In the genomic region with DNA sequence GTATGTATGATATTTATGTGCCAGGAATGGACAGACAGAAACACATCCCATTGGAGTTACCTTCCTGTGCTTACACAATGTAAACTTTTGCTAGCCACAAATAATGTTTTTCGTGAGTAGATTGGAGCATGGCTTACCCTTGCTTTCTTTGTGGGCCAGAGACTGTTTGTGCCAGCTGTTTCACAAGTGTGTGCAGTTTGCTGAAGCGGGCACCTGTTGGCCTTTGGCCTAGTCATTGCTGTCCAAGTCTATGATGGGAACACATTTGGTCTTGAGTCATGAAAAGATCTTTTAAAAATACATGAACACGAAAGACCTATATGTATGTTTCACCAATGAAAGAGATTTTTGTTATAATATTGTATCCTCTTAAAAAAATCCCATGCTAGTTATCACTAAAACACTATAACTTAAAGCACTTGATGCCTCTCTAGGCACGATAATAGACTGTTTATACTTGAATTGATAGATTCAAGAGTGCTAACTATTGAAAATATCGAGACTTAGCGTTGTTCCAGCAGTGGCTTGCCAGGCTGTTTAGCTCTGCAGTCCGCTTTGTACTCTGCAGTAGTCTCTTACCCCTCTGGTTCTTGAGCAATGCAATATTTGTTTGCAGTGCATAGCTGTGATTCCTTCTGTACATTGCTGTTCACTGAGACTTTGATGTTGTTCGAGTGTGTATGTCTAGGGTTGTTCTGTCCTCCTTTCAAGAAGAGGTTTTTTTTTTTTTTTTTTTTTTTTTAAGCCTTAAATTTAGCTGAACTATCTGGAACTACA, we compare ENCODE assay signal across 18 mouse cellular contexts. TPM values are rescaled to one million over a fixed set of nuclear protein-coding genes. Genes with fewer than 3 reads are reported as not detected.
DNase-seq lines count a peak whose midpoint lies in the region; ATAC-seq and TF ChIP-seq lines count a peak whose summit lies in the region.
"Had no signal": no experiment of that assay in that cellular context is flagged by ENCODE, and none has a peak within 500 bp of the region (broad histone marks: within the 10 kb centered on the region; RNA-seq: fewer than 3 reads in every experiment).

No protein-coding gene starts in this region.

- H3K4me2 ChIP-seq in liver, embryonic 12.5 days, result no peak overlapping the region
- H3K4me2 ChIP-seq in lung, postnatal 0 days (replicated peaks; ENCODE audit: low read depth, low read length), result no peak overlapping the region
- H3K4me2 ChIP-seq: embryonic facial prominence, embryonic 12.5 days; forebrain, embryonic 12.5 days; heart, embryonic 12.5 days; hindbrain, embryonic 14.5 days; intestine, embryonic 15.5 days had no signal

- H3K27me3 ChIP-seq in liver, adult 2 months (ENCODE audit: control insufficient read depth, insufficient read depth, low read length), result no peaks in the 10 kb centered on the region
- H3K27me3 ChIP-seq in liver, embryonic 12.5 days (replicated peaks), result no peaks in the 10 kb centered on the region
- no peaks in the 10 kb centered on the region for H3K27me3 ChIP-seq in lung, postnatal 0 days (replicated peaks; ENCODE audit: insufficient read depth, low read length)
- H3K27me3 ChIP-seq: embryonic facial prominence, embryonic 12.5 days; forebrain, embryonic 12.5 days; heart, embryonic 12.5 days; intestine, embryonic 15.5 days had no signal

- H3K27ac ChIP-seq in liver, adult 2 months (replicated peaks; ENCODE audit: insufficient read depth, low read depth, low read length), result peak overlapping the region; percentile 53; the same call in 1 of the 2 replicates
- H3K27ac ChIP-seq in liver, embryonic 12.5 days, result no peak overlapping the region
- H3K27ac ChIP-seq in lung, postnatal 0 days (ENCODE audit: low read length), result no peak overlapping the region
- H3K27ac ChIP-seq: embryonic facial prominence, embryonic 12.5 days; forebrain, embryonic 12.5 days; hindbrain, embryonic 10.5 days; hindbrain, embryonic 14.5 days; intestine, embryonic 15.5 days had no signal

- H3K9ac ChIP-seq in liver, adult 2 months (ENCODE audit: low read depth, low read length), result no peak overlapping the region
- no peak overlapping the region for H3K9ac ChIP-seq in liver, embryonic 12.5 days
- no peak overlapping the region for H3K9ac ChIP-seq in lung, postnatal 0 days (replicated peaks; ENCODE audit: low read depth)
- H3K9ac ChIP-seq: embryonic facial prominence, embryonic 12.5 days; forebrain, embryonic 12.5 days; heart, embryonic 12.5 days; hindbrain, embryonic 14.5 days; intestine, embryonic 15.5 days had no signal

- no peak for TF ChIP-seq POLR2A in liver, adult 2 months (IDR thresholded peaks at IDR 0.05; ENCODE audit: extremely low read depth, insufficient read depth, low read length)

- ATAC-seq in liver, embryonic 12.5 days, result no peak
- ATAC-seq in lung, postnatal 0 days, result peak; percentile 91
- ATAC-seq: forebrain, embryonic 16.5 days; intestine, embryonic 15.5 days had no signal

- peak; percentile 15 to 35 for DNase-seq in adrenal gland, postnatal 36 days
- DNase-seq in adrenal gland, adult 8-10 months, result no peak
- DNase-seq in liver, adult 2 months (ENCODE audit: extremely low read depth, low read depth, low spot score), result peak; percentile 91
- peak; percentile 55 for DNase-seq in lung, postnatal 0 days (ENCODE audit: low spot score)
- DNase-seq in lung, adult 18-20 months, result no peak
- no peak for DNase-seq in cerebellum, postnatal 14 days
- DNase-seq: cerebellum, adult 2 months; cerebellum, postnatal 10 days; embryo, embryonic 11 days; gastrocnemius, postnatal 14 days had no signal

- H3K4me1 ChIP-seq in liver, adult 2 months (ENCODE audit: control insufficient read depth, insufficient read depth, low read length), result peaks cover 28% of the 10 kb centered on the region
- H3K4me1 ChIP-seq in liver, embryonic 12.5 days, result peaks cover 25% of the 10 kb centered on the region
- H3K4me1 ChIP-seq in lung, postnatal 0 days (ENCODE audit: insufficient read depth, low read depth, low read length), result peaks cover 14% of the 10 kb centered on the region
- H3K4me1 ChIP-seq: embryonic facial prominence, embryonic 12.5 days had no signal

- no peak overlapping the region for H3K4me3 ChIP-seq in liver, adult 2 months (ENCODE audit: insufficient read depth, low read depth, low read length)
- no peak overlapping the region for H3K4me3 ChIP-seq in liver, embryonic 12.5 days
- H3K4me3 ChIP-seq in lung, postnatal 0 days (ENCODE audit: low read depth, low read length), result no peak overlapping the region
- H3K4me3 ChIP-seq: embryonic facial prominence, embryonic 12.5 days; forebrain, embryonic 12.5 days; heart, embryonic 12.5 days; hindbrain, embryonic 10.5 days; intestine, embryonic 15.5 days had no signal

- 0 out of 2 replicates have a peak, but pooled peaks have one; percentile 43 for TF ChIP-seq EP300 in lung, postnatal 0 days (IDR thresholded peaks at IDR 0.05)

- H3K79me2 ChIP-seq in liver, adult 2 months (ENCODE audit: control insufficient read depth, insufficient read depth, low read length), result peaks cover 43% of the 10 kb centered on the region

- no peaks in the 10 kb centered on the region for H3K36me3 ChIP-seq in liver, adult 2 months (ENCODE audit: control insufficient read depth, insufficient read depth, low read length)
- H3K36me3 ChIP-seq in liver, embryonic 12.5 days, result 0 out of 2 replicates have a peak, but pooled peaks cover 5% of the 10 kb centered on the region
- no peaks in the 10 kb centered on the region for H3K36me3 ChIP-seq in lung, postnatal 0 days (ENCODE audit: insufficient read depth, low read length)
- H3K36me3 ChIP-seq: embryonic facial prominence, embryonic 12.5 days; intestine, embryonic 15.5 days had no signal

- H3K9me3 ChIP-seq in liver, embryonic 12.5 days (replicated peaks), result no peaks in the 10 kb centered on the region
- no peaks in the 10 kb centered on the region for H3K9me3 ChIP-seq in lung, postnatal 0 days (ENCODE audit: low read length)
- H3K9me3 ChIP-seq: embryonic facial prominence, embryonic 12.5 days; forebrain, embryonic 12.5 days; intestine, embryonic 15.5 days had no signal

- TF ChIP-seq CTCF in liver, adult 2 months (IDR thresholded peaks at IDR 0.05; ENCODE audit: low read depth, low read length), result no peak
- TF ChIP-seq CTCF in lung, postnatal 0 days (IDR thresholded peaks at IDR 0.05), result no peak

- 28% methylated on average over 8 of the region's 8 CpGs for WGBS in liver, adult 2 months
- 79% methylated on average over 8 of the region's 8 CpGs for WGBS in liver, embryonic 12.5 days (ENCODE audit: insufficient replicate concordance)
- 52% methylated on average over 8 of the region's 8 CpGs for WGBS in lung, postnatal 0 days

RNA-seq across cellular contexts. Expression of gene Akap9, which starts 8.1 kb away (rescaled TPM):
- 10 to 100 TPM; 73.6 to 91.7 TPM for total RNA-seq in adrenal gland, postnatal 36 days (2021)
- total RNA-seq in adrenal gland, adult 8-10 months (2022), result 100 to 1,000 TPM in 1 of 4 experiments, 10 to 100 TPM in 3; 91.4 to 131 (median 94.3) TPM
- total RNA-seq in liver, adult 2 months (2014; rRNA removed), result 37.7 and 45.9 TPM in 2 replicates
- polyA plus RNA-seq in liver, adult 2 months (2012; rRNA removed), result 3.0 and 4.7 TPM in 2 replicates
- 51.3 and 51.8 TPM in 2 replicates for polyA plus RNA-seq in liver, embryonic 12.5 days (2016; fragmentation: Nextera tagmentation; extraction: Ambion mirVana)
- polyA plus RNA-seq in lung, postnatal 0 days (2015; fragmentation: Nextera tagmentation; extraction: Ambion mirVana), result 144 and 158 TPM in 2 replicates

RNA-seq across cellular contexts. Expression of gene Mterf1a, which starts 42.2 kb away (rescaled TPM):
- 1 to 10 TPM; 6.1 to 8.0 TPM for total RNA-seq in adrenal gland, postnatal 36 days (2021)
- total RNA-seq in adrenal gland, adult 8-10 months (2022), result 10 to 100 TPM in 1 of 4 experiments, 1 to 10 TPM in 3; 6.4 to 11.1 (median 7.9) TPM
- total RNA-seq in liver, adult 2 months (2014; rRNA removed), result 2.3 and 4.9 TPM in 2 replicates
- polyA plus RNA-seq in liver, adult 2 months (2012; rRNA removed), result 0.51 and 0.57 TPM in 2 replicates
- 6.8 and 7.6 TPM in 2 replicates for polyA plus RNA-seq in liver, embryonic 12.5 days (2016; fragmentation: Nextera tagmentation; extraction: Ambion mirVana)
- 5.1 and 5.7 TPM in 2 replicates for polyA plus RNA-seq in lung, postnatal 0 days (2015; fragmentation: Nextera tagmentation; extraction: Ambion mirVana)

Comparison
In these comparisons a context has a peak if more than half of its experiments do, and no peak if none do; other contexts are left out.
1. DNase-seq: peak in adrenal gland, postnatal 36 days (2 of 2), liver, adult 2 months (single experiment) and lung, postnatal 0 days (single experiment); none in adrenal gland, adult 8-10 months (single experiment), lung, adult 18-20 months (0 of 2) and cerebellum, postnatal 14 days (0 of 2).